Mouse (Mus musculus): ENCODE data around the gene Rnf17.

The Rnf17 gene

DNA sequence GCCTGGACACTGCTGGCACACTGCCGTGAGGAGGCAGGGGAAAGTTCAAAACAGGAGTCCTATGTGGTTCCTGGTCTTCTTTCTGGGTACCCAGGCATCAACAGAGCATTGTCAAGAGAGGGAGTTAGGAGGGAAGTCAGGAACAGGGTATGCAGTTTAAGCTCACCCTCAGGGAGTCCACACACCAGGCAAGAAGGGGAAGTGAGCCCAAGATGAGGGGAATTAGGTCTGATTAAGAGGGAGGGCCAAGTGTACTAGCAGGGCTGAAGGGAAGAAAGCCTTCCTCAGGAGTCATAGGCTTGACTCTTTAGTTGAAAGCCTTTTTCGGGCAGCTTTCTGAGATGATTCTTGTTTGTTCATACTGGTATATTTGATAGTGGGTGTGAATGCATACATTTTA lies 112.4 kb downstream of the Rnf17 start:
- no peak for DNase-seq

DNA sequence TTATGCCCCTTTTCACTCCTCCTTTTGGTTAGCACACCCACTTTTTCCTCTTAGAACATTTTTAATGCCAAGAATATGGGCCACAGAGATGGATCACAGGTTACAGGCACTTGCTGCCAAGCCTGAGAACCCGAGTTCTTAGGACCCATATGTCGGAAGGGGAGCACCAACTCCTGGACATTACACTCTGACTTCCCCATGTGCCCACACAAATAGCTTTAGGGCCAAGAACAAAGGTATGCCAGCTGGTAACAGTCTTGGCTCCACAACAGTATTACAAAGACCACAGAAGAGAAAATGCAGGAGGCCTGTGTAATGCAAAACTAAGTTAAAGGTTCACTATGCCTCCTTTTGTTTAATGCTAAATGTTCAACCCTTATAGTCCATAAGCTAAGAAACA lies 128.4 kb downstream of the Rnf17 start:
- no peak for DNase-seq

DNA sequence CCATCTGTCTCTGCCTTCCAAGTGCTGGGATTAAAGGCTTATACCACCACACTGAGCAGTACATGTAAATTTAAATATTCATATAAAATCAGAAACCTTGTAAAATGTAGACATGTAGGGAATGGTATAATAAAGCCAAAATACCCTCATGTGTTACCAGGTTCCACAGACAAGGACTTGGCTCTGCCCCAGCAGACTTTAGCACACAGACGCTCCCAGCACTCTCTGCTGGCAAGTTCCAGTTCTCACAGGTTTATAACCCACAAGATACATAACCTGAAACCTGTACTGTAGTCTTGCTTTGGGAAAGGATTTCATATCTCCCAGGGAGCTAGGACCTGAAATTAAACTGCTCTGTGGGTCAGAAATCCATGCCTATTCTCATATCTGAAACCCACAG lies 142.6 kb downstream of the Rnf17 start:
- peak in 1 of 2 experiments; percentile 13 for DNase-seq

- DNase-seq = no peak
Observed at GRCm38 (mm10) chr14:56545491-56545890, 143.1 kb downstream of the Rnf17 start.

DNA sequence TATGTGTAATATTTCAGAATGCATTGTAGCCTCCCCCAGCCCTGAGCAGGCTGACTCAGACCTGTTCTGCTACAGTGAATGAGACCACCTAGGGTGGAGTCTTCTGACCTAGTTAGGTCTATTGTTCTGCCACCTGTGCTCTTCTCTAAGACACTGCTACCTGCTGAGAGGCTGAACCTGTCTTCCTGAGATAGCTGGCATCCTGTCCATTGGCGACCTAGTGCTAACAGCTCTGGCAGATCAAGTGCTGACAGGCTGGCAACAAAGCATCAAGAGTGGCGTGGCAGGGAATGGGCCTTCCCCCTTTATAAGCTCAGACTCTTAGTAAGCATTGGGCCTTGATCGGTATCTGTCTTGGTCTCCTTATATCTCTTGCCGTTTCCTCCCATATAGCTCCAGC lies 148.6 kb downstream of the Rnf17 start:
- DNase-seq = no peak

DNA sequence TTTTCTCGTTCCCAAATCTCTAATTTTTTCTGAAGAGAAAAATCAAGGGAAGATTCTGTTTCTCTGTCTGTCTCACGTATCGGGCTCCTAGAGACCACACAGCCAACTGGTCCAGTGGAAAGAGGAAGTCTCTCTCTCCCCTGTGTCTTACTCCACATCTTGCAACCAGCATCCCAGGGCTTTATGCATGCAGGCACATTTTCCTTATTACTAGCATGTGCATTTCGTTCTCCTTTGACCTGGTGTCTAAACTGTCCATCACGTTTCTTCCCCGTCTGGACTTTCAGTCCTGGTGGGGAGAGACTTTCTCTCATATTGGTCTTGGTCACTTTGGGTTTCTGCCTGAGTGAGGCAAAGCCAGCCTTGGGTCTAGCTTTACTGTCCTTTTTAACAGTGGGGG lies 150.5 kb downstream of the Rnf17 start:
- DNase-seq = no peak

GRCm38 (mm10) chr14:56553331-56553730 lies 150.9 kb downstream of the Rnf17 start:
- DNase-seq = no peak

- no peak for DNase-seq
Observed at GRCm38 (mm10) chr14:56554716-56555115, 152.3 kb downstream of the Rnf17 start.

DNA sequence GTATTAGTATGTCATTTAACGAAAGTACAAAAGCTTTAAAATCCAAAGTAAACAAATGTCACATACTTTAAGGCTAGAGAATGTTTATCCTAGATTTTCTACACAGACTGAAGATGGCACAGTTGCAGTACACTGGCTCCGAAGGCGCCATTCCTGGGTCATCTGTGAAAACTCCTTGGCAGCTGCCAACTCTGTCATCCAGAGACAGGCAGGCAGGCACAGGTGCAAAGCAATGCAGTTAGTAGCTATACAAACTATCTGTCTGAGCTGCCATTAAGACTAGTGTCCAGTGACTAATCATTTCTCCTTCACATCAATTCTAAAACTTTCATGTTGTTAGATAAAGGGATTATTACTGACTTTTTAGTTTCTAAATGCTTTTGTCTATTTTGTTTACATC lies 156.8 kb downstream of the Rnf17 start:
- no peak for DNase-seq

GRCm38 (mm10) chr14:56567476-56567875 lies 165.1 kb downstream of the Rnf17 start:
- no peak for DNase-seq

DNA sequence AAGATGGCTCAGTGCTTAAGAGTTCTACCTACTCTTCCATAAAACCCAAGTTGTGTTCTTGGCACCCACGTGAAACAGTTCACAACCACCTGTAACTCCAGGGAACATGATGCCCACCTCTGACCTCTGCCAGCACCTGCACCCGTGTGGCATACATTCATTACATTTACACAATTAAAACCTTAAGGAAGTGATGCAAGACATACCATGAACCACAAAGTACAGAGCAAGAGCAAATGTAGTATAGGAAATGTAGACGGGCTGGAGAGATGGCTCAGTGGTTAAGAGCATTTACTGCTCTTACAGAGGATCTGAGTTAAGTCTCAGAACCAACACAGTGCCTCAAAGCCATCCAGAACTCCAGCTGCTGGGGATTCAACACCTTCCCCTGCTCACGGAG lies 166.7 kb downstream of the Rnf17 start:
- DNase-seq = no peak

DNA sequence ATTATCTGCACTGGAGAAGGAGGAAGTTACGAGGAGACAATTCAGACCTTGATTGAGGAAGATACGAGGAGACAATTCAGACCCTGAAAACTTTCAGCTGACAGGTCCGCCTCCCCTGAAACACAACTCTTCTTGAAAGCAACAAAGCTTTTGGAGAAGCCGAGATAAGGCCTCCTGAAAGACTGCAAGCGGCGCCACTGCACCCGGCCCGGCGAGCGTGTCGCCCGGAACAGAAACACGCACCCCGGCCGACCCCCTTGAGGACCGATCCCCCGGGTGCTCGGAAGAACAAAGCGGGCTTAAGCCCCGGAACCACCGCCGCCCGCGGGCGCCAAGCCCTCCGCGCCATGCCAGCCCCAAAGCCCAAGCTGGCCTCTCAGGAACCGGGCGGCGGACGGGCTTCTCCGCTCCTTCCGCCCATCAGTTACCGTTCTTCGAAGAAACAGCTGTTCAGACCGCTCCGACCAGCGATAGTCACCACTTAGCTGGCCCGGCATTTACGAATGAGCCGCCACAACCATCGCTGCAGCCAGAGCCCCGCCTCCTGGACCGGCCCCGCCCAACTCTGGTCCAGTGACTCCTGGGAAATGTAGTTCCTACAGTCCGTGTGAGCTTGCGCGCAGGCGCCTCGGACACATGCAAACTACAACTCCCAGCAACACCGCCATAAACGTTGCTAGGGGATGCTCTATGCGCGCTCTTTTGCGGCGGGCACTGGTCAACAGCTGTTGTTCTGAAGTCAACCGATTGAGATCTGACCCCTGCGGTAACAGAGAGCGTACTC lies 169.1 kb downstream of the Rnf17 start:
- DNase-seq = peak; percentile 96 to 97

GRCm38 (mm10) chr14:56572546-56572945 lies 170.2 kb downstream of the Rnf17 start:
- no peak for DNase-seq

All from kidney, adult 8-10 months (tissue).